Mouse (Mus musculus): ENCODE measurements around the gene Magi1.

The Magi1 gene

GRCm38 (mm10) chr6:94201940-94202339, 81.8 kb downstream of the Magi1 start:
- DNase-seq (ENCODE audit: low read depth, low spot score), result no peak

- no peak for DNase-seq (ENCODE audit: low read depth, low spot score)
Measured at GRCm38 (mm10) chr6:94200910-94201309, 82.8 kb downstream of the Magi1 start.

GRCm38 (mm10) chr6:94199696-94200095, 84.0 kb downstream of the Magi1 start:
- no peak for DNase-seq (ENCODE audit: low read depth, low spot score)

GRCm38 (mm10) chr6:94197831-94198230, 85.9 kb downstream of the Magi1 start:
- no peak for DNase-seq (ENCODE audit: low read depth, low spot score)

- no peak for DNase-seq (ENCODE audit: low read depth, low spot score)
Measured at GRCm38 (mm10) chr6:94195303-94195911, 88.3 kb downstream of the Magi1 start.

GRCm38 (mm10) chr6:94190830-94191229, 92.9 kb downstream of the Magi1 start:
- no peak for DNase-seq (ENCODE audit: low read depth, low spot score)

GRCm38 (mm10) chr6:94189379-94189778, 94.3 kb downstream of the Magi1 start:
- no peak for DNase-seq (ENCODE audit: low read depth, low spot score)

- DNase-seq (ENCODE audit: low read depth, low spot score), result no peak
Measured at GRCm38 (mm10) chr6:94186628-94187319, 96.9 kb downstream of the Magi1 start.

- no peak for DNase-seq (ENCODE audit: low read depth, low spot score)
Measured at GRCm38 (mm10) chr6:94184268-94184667, 99.4 kb downstream of the Magi1 start.

GRCm38 (mm10) chr6:94183354-94183851, 100.3 kb downstream of the Magi1 start:
- DNase-seq (ENCODE audit: low read depth, low spot score), result no peak

- no peak for DNase-seq (ENCODE audit: low read depth, low spot score)
Measured at GRCm38 (mm10) chr6:94181673-94182255, 102.0 kb downstream of the Magi1 start.

- DNase-seq (ENCODE audit: low read depth, low spot score), result no peak
Measured at GRCm38 (mm10) chr6:94180331-94181150, 103.2 kb downstream of the Magi1 start.

GRCm38 (mm10) chr6:94177559-94177958, 106.2 kb downstream of the Magi1 start:
- no peak for DNase-seq (ENCODE audit: low read depth, low spot score)

- DNase-seq (ENCODE audit: low read depth, low spot score), result no peak
Measured at GRCm38 (mm10) chr6:94176705-94177104, 107.0 kb downstream of the Magi1 start.

GRCm38 (mm10) chr6:94171250-94171649, 112.5 kb downstream of the Magi1 start:
- no peak for DNase-seq (ENCODE audit: low read depth, low spot score)

GRCm38 (mm10) chr6:94169581-94170194, 114.0 kb downstream of the Magi1 start:
- no peak for DNase-seq (ENCODE audit: low read depth, low spot score)

- DNase-seq (ENCODE audit: low read depth, low spot score), result no peak
Measured at GRCm38 (mm10) chr6:94165951-94166350, 117.8 kb downstream of the Magi1 start.

- no peak for DNase-seq (ENCODE audit: low read depth, low spot score)
Measured at GRCm38 (mm10) chr6:94164753-94165536, 118.8 kb downstream of the Magi1 start.

- no peak for DNase-seq (ENCODE audit: low read depth, low spot score)
Measured at GRCm38 (mm10) chr6:94163325-94163995, 120.3 kb downstream of the Magi1 start.

- no peak for DNase-seq (ENCODE audit: low read depth, low spot score)
Measured at GRCm38 (mm10) chr6:94162918-94163317, 120.8 kb downstream of the Magi1 start.
